Mouse (Mus musculus): Measurements from ENCODE around the gene Mcur1. TPM values are rescaled to one million over a fixed set of nuclear protein-coding genes. Genes with fewer than 3 reads are reported as not detected.

The Mcur1 gene
- total RNA-seq, 2 experiments from 2014 or later: 45.6 to 49.1 TPM

DNA sequence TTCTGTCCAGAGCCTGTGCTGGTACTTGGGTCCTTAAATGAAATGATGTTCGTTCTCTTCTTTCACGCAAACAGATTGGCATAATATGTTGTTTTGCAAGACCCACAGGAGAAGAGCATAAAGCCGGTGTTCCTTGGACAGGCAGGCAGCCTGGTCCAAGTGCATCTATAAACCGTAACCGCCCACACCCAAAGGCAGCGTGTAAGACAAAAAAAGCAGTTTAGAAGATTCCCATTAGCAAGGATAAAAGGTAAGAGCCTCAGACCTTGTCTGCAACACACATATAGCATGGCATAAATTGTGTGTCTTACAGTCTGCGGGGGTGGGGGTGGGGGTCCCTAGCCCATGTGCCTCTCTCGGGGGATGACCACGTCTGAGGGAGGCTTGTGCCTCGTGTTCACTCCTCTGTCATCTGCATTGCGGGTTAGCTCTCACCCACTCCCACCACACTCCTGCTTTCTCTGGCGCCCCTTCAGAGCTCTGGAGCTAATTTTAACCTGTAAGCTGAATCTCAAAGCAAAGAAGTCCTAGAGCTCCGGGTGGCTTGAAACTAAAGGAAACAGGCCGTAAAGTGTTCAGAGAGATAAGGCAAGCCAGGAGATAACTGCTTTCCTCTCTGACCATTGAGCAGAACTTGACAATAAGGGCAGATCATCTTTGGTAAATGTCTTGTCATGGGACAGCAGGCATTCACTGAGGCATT lies 29.7 kb downstream of the Mcur1 start:
- intact Hi-C loops (cut with DNase I): no loop called here
- DNase-seq: no peak

- no peak for DNase-seq
Measured at GRCm38 (mm10) chr13:43526289-43526688, 33.7 kb downstream of the Mcur1 start.

DNA sequence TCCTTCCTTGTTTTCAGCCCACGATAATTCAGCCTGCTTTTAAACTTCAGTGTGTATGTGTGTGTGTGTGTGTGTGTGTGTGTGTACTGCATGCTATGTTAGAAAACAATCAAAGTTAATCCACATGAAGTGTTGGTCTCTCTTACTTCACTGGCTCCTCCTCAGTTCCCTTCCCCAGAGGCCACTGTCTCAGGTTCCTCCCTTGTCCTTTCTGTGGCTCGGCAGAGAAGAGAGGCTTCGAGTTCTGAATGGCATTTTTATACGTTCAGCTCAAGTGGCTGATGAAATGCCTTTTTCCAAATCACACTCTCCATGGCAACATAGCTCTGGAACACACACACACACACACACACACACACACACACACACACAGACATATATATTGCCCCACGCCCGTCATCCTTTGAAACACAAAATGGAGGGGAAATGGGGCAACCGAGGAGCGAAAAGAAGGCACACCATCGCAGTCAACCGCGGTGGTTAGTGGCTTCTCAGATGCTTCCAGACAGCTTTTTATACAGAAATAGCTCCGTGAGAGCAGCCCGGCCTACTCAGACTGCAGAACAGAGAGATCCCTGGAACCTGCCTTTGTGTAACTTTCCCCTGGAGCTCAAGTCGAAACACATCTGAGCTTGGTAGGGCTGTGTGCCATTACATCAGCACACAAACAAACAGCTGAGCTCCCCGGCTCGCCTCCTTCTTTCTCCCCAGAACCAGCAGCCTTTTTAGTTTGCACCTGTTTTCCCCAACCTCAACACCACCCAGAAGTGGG lies 34.4 kb downstream of the Mcur1 start:
- intact Hi-C loops (cut with DNase I): no loop called here
- peak in 1 of 2 experiments; percentile 23 for DNase-seq

More at GRCm38 (mm10) chr13:43526289-43526688, 33.7 kb downstream of the Mcur1 start:
- intact Hi-C loops (cut with DNase I): no loop called here

GRCm38 (mm10) chr13:43524491-43525362 lies 35.3 kb downstream of the Mcur1 start:
- DNase-seq: peak; percentile 54 to 62
- intact Hi-C loops (cut with DNase I): loop anchor here (5.0 kb wide), 1 partner anchor 42 kb away; the partner anchor contains the start of gene Ranbp9

DNA sequence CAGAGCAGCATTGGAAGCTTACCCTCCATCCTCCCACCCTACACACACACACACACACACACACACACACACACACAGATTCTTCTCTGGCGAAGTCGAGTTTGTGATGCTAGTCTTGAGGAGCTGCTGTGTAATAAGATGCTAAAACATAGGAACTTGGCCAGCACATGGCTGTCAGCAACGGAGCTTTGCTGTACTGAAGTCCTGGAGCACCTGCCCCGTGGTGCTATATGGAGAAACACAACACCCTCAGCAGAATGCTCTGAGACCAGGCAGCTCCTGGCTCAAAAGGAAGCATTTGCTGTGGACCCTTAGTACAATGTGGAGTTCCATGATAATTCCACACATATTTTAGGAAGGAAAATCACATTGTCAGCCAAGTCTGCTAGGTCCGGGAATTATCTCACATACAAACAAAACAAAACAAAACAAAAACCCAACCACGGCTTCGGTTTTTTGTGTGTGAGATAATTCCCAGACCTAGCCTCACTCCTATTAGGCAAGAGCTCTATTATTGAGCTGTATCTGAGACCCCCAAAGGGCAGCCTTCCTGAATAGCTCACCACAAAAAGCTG lies 36.0 kb downstream of the Mcur1 start:
- intact Hi-C loops (cut with DNase I): loop anchor here (5.0 kb wide), 1 partner anchor 42 kb away; the partner anchor contains the start of gene Ranbp9
- peak in 1 of 2 experiments; percentile 39 for DNase-seq

- intact Hi-C loops (cut with DNase I): loop anchor here (5.0 kb wide), 1 partner anchor 40 kb away; the partner anchor contains the start of gene Ranbp9
Measured at GRCm38 (mm10) chr13:43521940-43522339, 38.1 kb downstream of the Mcur1 start.

GRCm38 (mm10) chr13:43519251-43519650 lies 40.7 kb downstream of the Mcur1 start:
- no peak for DNase-seq
- intact Hi-C loops (cut with DNase I): no loop called here

More at GRCm38 (mm10) chr13:43521940-43522339, 38.1 kb downstream of the Mcur1 start:
- peak in 1 of 2 experiments; percentile 8 for DNase-seq

- intact Hi-C loops (cut with DNase I): no loop called here
- DNase-seq: no peak
Measured at GRCm38 (mm10) chr13:43517371-43517770, 42.6 kb downstream of the Mcur1 start.

DNA sequence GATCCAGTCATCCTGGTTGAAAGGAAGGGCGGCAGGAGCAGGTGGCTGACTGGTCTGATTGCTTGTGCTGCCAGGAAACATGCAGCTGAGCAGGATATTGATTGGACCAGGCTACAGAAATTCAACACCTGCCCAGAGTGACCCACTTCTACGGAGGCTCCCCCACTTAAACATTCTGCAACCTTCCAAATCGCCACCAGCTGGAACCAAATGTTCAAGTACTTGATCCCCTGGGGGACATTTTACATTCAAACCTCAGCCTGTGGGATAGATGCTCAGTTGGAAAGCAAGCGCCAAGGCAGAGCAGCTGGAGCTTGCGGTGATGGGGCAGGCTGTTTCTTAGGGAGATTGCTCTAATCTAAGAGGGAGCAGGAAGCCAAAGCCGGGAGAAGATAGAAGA lies 43.1 kb downstream of the Mcur1 start:
- peak in 1 of 2 experiments; percentile 39 for DNase-seq
- intact Hi-C loops (cut with DNase I): no loop called here

DNA sequence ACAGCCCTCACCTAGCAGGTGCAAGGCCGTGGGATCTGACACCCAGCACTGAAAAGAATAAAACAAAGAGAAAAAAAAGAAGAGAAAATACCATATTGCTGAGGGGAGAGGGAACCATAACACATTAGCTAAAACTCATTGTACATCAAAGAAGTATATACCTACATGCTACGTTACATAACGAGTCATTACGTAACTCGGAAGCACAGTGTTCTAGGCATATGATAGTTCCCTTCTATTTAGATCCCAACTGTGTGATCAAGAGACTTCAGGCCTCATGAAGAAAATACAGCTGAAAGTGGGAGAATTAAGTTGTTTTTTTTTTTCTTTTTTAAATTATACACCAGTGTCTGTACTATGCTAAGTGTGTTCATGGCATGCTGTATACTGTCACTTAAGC lies 43.9 kb downstream of the Mcur1 start:
- intact Hi-C loops (cut with DNase I): no loop called here
- no peak for DNase-seq

- DNase-seq: no peak
- intact Hi-C loops (cut with DNase I): no loop called here
Measured at GRCm38 (mm10) chr13:43514950-43515358, 45.0 kb downstream of the Mcur1 start.

DNA sequence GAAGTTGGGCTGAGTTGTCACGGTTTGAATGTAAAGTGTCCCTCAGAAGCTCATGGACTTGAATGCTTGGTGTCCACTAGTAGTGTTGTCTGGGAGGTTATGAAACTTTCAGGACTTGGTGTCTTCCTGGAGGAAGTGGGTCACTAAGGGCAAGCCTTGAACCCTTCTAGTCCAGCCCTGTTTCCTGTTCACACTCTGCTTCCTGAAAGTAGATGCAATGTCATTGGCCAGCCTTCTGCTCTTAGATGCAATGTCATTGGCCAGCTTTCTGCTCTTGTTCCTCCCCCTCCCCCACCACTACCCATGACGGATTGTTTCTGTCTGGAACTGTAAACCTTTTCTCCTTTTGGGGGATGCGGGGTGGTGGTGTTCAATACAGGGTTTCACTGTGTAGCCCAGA lies 47.3 kb downstream of the Mcur1 start:
- intact Hi-C loops (cut with DNase I): no loop called here

GRCm38 (mm10) chr13:43505798-43506197 lies 54.2 kb downstream of the Mcur1 start:
- DNase-seq: no peak
- intact Hi-C loops (cut with DNase I): no loop called here

More for the DNA sequence above, 47.3 kb downstream of the Mcur1 start:
- DNase-seq: no peak

- intact Hi-C loops (cut with DNase I): no loop called here
- DNase-seq: peak in 1 of 2 experiments; percentile 34
Measured at GRCm38 (mm10) chr13:43503395-43503850, 56.6 kb downstream of the Mcur1 start.

GRCm38 (mm10) chr13:43501601-43502000 lies 58.4 kb downstream of the Mcur1 start:
- intact Hi-C loops (cut with DNase I): no loop called here
- no peak for DNase-seq

DNA sequence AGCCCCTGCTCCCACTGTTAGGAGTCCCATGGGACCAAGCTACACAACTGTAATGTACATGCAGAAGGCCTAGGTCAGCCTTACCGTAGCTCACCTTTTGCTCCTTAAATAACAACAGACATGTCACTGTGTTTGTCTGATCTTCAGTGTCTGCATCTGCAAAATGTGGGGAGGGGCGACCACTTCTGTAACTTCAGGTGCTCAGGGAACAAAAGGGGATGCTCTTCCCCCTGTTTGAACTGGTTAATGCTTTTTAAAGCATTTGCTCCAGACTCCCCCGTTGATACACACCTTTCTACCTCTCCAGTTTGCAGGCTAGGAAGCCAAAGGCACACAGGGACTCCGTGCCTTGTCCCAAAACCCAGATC lies 59.5 kb downstream of the Mcur1 start:
- intact Hi-C loops (cut with DNase I): no loop called here
- no peak for DNase-seq

DNA sequence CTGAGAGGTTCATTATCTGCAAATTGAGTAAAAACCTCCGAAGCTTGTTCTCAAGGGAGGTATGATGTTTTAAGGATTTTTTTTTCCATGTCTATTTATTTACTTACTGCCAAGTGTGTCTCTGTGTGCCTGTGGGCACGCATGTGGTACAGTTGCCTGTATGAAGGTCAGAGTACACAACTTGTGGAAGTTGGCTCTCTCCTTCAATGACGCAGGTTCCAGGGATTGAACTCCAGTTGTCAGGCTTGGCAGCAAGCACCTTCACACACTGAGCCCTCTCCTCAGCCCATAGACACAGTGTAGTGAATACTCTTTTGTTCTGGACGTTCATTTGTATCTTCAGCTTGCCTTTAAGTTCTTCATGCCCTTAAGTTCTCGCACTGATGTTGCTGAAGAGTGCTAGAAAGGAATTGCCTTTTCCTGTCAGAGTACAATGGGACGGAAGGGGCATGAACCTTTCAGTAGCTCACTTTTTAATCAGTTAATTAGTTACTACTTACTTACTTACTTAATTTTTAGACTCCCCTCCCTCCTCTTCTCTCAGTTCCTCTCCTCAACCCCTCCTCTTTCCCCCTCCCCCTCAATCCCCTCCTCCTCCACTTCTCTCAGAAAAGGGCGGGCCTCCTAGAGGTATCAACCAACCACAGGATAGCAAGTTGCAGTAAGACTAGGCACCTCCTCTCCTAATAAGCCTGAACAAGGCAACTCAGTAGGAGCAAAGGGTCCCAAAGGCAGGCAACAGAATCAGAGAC lies 60.1 kb downstream of the Mcur1 start:
- intact Hi-C loops (cut with DNase I): no loop called here
- no peak for DNase-seq

DNA sequence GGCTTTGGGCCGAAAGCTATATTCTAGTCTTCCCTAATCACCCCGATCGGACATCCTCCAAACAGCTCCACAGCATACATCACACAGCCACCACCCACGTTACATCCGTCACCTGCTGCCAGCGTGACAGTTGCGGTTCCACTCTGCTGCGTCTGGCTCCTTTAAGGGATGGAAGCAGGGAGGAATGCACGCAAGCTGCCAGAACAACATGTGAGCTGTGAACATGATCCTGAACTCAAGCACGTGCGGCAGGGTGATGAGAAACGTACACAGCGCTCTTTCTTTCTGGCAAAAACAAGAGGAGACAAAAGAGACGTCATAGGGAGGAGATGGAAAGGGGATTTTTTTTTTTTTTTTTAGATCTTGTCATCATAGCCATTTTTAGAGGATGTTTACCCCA lies 61.1 kb downstream of the Mcur1 start:
- peak; percentile 21 to 45 for DNase-seq
- intact Hi-C loops (cut with DNase I): no loop called here

DNA sequence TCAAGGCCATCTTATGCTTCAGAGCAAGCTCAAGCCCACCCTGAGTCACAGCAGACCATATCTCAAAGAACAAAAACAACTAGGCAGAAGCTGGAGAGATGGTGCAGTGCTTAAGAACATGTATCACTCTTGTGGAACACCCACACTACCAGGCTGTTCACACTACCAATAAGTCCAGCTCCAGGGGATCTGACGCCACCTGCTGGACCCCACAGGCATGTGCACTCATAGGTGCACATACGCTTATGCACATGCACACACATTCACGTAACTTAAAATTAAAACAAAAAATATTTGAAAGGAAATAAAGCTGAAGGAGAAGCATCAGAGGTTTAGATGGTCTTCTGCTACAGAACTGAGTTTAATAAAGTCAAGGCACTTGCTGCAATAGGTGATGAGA lies 62.2 kb downstream of the Mcur1 start:
- intact Hi-C loops (cut with DNase I): no loop called here
- DNase-seq: no peak

- intact Hi-C loops (cut with DNase I): no loop called here
- DNase-seq: no peak
Measured at GRCm38 (mm10) chr13:43496660-43497059, 63.3 kb downstream of the Mcur1 start.
